Mouse (Mus musculus) yolk sac, embryonic 10.5 days (tissue): ENCODE results near the gene Mmp19.

ENCODE experiments used
- DNase-seq: peaks from one replicate; pipeline ENCODE4 v3.0.0-alpha.2; 2017; ENCODE audit warnings: low spot score

The Mmp19 gene

GRCm38 (mm10) chr10:128790398-128791124 is at the start of gene Mmp19:
TSS of gene Mmp19 (plus strand) at chr10:128790910.
- DNase-seq = no peak

- DNase-seq = no peak
Observed at GRCm38 (mm10) chr10:128742616-128743015, 48.1 kb upstream of the Mmp19 start.

GRCm38 (mm10) chr10:128743235-128743634 is 47.5 kb upstream of the Mmp19 start:
- no peak for DNase-seq

GRCm38 (mm10) chr10:128743791-128744191 is 46.9 kb upstream of the Mmp19 start:
- DNase-seq = peak; percentile 73

- no peak for DNase-seq
Observed at GRCm38 (mm10) chr10:128744211-128744610, 46.5 kb upstream of the Mmp19 start.

- no peak for DNase-seq
Observed at GRCm38 (mm10) chr10:128744680-128745601, 45.8 kb upstream of the Mmp19 start, which contains the start of gene Dgka. TSS of gene Dgka (minus strand) at chr10:128744855.

GRCm38 (mm10) chr10:128745946-128746613 is 44.6 kb upstream of the Mmp19 start:
- no peak for DNase-seq

- DNase-seq = no peak
Observed at GRCm38 (mm10) chr10:128746972-128747645, 43.6 kb upstream of the Mmp19 start.

GRCm38 (mm10) chr10:128747646-128748251 is 43.0 kb upstream of the Mmp19 start, which contains the start of gene Pym1:
TSS of gene Pym1 (plus strand) at chr10:128747889.
- DNase-seq = peak; percentile 88

GRCm38 (mm10) chr10:128748252-128748864 is 42.4 kb upstream of the Mmp19 start:
- peak; percentile 90 for DNase-seq

GRCm38 (mm10) chr10:128772895-128773294 is 17.8 kb upstream of the Mmp19 start:
- DNase-seq = no peak

- DNase-seq = no peak
Observed at GRCm38 (mm10) chr10:128773685-128774084, 17.0 kb upstream of the Mmp19 start.

GRCm38 (mm10) chr10:128778441-128778840 is 12.3 kb upstream of the Mmp19 start:
- DNase-seq = no peak

GRCm38 (mm10) chr10:128779011-128779795 is 11.5 kb upstream of the Mmp19 start:
- DNase-seq = peak; percentile 40

GRCm38 (mm10) chr10:128780200-128780599 is 10.5 kb upstream of the Mmp19 start:
- DNase-seq = no peak

GRCm38 (mm10) chr10:128792041-128792440 is 1.3 kb downstream of the Mmp19 start:
- DNase-seq = no peak

GRCm38 (mm10) chr10:128793258-128793657 is 2.5 kb downstream of the Mmp19 start:
- DNase-seq = no peak

- no peak for DNase-seq
Observed at GRCm38 (mm10) chr10:128794391-128794790, 3.7 kb downstream of the Mmp19 start.

- DNase-seq = no peak
Observed at GRCm38 (mm10) chr10:128795581-128795980, 4.9 kb downstream of the Mmp19 start.

GRCm38 (mm10) chr10:128798676-128799075 is 8.0 kb downstream of the Mmp19 start:
- DNase-seq = no peak
